Mouse (Mus musculus) spleen, embryonic (tissue): Measurements from ENCODE around the gene Phex.

Experiments used
- CTCF ChIA-PET: fragments of 350-600 bp; sonication (Branson Sonifier 250); formaldehyde crosslinking; loops from one replicate; lab custom pipeline; 2022; lab: Charles Lee

Gene Phex

DNA sequence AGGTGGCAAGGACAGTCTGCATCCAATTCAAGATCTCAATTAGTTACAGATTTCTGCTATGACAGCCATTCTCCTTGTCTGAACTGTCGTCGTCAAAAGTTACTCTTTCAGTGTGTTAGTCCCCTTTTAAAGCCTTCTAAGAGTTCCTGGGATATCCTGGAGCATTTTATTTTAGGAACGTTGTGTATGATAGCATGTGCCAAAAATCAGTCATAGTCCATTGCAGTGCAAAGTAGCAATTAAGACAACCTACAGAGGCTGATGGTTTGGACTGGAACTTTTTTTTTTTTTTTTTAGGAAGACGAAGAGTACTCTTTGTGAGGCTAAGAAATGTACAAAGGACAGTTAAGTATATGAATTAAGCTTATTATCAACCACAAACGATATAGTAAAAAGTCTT lies at the start of gene Phex:
Gene Phex, minus strand, starts transcription at position 101 of the 400 bp plus-strand sequence.
- CTCF ChIA-PET: no interaction called here

DNA sequence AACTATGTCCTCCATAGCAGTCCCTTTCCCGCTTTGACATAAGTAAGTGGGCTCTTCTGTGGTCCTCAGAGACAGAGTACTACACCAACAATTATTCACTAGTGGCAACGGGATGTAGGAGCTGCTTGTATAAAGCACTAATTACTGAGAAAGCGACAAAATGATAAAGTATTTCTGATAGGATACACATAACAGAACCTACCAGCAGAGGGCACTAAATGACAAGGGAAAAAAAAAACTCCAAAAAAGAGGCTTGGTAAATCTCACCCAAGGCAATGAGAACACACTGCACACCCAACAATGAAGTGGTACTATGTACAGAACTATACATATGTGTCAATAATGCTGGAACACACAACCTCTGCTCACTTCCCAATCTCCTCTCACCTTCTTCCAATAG lies 47.6 kb upstream of the Phex start:
- CTCF ChIA-PET: interaction anchor here (0.6 kb wide), 1 partner anchor 1458 kb away, joined by 3 read pairs; no protein-coding TSS in a partner anchor

DNA sequence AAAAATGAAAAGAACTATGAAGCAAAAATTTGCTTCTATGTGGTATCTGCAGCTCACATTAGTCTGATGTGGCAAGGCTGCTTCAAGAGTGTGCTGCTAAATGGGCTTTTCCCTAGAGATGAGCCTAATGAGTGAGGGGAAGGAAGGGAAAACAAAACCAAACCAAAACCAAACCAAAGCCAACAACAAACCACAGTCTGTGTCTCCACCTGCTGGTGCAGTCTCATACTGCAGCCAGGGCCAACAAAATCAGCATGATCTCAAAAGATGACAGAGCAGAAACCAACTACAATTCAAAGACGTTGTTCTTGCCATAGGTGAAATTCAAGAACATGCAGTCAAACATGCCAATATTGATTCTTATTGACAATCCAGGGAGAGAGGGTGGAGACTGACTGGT lies 39.3 kb upstream of the Phex start:
- CTCF ChIA-PET: no interaction called here

DNA sequence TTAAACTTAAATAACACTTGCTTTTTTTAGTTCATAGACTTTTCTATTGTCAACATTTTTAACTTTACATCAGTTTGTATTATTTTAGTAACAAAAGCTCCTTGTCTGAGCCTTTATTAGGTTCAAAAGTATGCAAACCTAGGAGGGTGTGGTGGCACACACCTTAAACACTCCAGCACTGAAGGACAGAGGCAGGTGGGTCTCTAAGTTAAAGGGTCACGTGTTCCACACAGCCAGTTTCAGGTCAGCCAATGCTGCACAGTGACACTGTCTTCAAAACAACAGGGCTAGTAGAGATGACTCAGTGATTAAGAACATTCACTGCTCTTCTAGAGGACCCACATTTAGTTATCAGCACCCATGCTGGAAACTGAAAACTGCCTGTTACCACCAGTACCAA lies 33.9 kb upstream of the Phex start:
- CTCF ChIA-PET: interaction anchor here (0.6 kb wide), 1 partner anchor 23 kb away, joined by 3 read pairs; no protein-coding TSS in a partner anchor

DNA sequence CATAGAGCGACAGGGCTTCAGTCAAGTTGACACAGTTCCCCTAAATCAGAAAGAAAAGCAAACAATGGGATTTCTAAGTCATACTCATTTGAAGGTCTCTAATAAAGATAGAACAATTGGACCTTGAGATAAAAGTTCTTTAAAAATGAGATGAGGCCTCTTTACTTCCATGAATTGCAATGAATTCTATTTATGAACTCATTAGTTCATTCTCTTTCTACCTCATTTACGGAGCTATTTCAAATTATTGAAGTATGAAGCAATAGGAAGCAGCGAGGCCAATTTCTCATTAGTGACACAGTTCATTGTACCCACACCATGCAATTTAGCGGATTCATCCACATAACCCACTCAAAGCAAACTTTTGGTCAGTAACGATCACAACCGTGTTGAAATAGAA lies 32.3 kb upstream of the Phex start:
- CTCF ChIA-PET: no interaction called here

DNA sequence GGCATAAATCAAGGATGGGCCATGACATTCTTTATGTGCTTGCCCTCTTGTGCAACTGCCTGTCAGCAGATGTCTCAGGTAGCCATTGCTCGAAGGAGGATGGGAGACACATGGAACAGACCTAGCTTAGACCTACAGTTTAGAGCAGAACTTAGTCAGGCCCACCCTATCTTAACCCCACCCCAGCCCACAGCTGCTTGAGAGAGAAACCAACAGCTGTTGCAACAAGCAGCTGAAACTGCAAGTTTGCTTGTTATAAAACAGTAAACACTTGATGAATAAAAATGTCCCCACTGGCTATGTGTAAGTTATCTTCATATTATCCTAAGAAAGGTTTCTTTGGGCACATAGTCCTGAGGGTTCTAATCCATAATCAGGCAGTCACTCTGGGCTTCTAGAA lies 19.7 kb upstream of the Phex start:
- CTCF ChIA-PET: no interaction called here

DNA sequence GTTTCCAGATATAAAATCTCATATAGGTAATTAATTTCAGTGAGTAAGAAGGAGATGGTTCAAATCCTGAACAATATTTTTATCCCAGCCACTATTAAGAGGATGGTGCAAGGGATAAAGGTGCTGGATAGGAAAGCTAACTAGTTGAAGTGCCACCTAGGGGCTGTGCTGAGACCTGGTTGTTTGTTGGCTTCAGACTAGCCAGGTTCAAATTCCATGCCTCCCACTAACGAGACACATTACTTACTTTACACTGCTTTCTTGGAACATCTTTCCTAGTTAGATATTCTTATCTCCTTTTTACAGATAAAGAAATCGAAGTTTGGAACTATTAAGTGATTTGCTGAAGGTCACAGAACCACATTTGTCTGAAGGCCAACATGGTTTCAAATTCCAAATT lies 4.3 kb upstream of the Phex start:
- CTCF ChIA-PET: no interaction called here

DNA sequence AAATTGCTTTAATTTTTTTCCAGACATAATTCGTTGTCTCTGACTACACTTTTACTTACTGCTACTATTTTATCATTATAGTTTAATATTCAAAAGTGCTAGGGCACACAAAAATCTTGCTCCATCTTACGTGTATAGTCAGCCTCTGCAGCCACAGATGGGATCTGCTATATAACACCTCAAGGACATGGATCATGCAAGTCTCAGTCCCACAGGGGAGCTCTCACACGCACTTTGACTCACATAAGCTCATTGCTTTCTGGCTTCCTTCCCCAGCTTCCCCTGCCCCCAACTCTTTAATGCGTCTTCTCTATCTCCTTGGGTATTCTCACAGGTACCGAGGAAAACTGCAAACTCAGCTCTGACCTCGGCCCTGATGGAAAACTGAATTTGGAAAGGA lies 10.2 kb downstream of the Phex start:
- CTCF ChIA-PET: interaction anchor here (0.7 kb wide), 1 partner anchor 1976 kb away, joined by 4 read pairs; no protein-coding TSS in a partner anchor

DNA sequence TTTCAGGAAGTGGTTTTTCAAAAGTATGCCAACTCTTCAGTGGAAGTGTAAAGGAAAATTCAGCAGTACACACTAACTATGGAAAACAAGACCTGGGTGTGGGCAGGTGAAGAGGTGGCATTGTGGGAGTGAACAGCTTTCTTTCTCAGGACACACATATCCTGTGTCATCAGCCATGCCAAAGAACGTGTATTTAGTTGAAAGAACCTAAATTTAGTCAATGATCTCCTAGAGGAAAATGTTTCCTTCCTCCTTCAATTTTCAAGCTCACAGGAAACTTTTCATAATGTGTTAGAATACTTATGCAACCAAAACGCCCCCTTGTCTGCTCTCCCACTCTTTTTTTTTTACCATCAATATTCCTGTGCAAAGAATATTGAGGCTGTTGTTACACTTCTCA lies 23.9 kb downstream of the Phex start:
- CTCF ChIA-PET: no interaction called here

DNA sequence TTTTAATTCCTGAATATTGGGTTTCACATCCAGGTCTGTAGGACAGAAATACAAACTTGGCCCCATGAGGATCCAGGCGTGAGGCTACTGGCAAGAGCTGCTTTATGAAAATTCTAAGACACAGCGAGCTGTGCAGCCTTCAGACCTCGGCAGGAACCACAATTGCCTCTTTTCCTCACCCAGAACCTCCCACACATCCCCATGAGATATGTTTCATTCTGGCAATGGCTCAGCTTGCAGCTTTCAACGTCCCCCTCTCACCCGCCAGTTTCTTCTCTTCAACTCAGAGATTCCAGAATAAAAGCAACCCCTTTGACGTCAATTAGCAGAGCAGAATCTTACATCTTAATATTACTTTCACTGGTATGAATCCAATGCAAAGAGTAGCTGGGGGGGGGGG lies 25.0 kb downstream of the Phex start:
- CTCF ChIA-PET: no interaction called here

DNA sequence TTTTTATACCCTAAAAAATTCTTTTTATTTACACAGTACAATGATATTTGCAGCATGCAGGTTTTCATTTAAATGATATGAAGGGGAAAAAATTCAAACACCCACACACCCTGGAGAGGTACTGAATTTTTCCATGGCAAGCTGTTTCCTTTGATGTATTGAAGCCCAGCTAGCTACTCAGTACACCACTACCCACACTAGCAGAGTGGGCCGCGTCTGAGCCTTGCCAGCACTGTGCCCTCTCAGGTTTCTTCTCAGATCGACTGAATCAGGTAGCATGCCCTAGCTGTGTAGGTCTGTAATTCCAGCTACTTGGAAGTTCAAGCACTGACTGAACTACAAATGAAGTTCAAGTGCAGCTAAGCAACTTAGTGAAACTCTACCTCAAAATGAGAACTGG lies 26.7 kb downstream of the Phex start:
- CTCF ChIA-PET: no interaction called here

DNA sequence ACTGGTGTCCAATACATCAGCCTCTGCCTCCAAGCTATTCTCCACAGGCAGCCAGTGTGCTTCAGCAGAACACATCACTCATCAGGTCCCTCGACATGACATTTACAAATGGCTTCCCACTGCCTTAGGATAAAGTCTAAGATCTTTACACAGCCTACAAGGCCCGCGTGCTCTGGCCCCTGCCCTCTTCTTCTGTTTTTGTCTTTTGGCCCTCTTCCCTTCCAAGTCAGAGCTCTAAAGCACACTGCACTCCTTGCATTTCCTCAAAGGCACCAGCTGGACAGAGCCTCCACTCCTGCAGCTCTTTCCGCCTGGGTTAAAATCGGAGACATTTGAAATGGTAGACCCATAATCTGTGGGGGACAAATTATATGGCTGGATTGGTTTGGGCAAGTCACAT lies 28.1 kb downstream of the Phex start:
- CTCF ChIA-PET: no interaction called here

DNA sequence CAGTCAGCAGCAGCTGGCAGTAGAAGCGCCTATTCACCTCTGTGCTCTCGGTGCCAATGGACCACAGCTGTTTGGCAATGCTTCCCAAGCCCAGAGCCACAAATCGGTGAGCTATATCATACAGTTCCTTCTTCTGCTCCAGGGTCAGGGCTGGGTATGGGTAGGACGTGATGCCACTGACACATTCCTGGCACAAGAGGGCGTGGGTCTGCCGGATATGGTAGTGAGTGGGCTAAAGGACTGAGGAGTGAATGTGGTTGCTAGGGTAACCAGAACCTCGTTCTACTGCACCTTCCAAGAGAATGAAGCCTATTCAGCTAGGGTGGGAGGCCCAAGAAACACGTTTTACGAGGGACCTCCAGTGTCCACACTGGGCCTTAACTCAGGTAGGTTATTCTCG lies 36.3 kb downstream of the Phex start:
- CTCF ChIA-PET: no interaction called here

DNA sequence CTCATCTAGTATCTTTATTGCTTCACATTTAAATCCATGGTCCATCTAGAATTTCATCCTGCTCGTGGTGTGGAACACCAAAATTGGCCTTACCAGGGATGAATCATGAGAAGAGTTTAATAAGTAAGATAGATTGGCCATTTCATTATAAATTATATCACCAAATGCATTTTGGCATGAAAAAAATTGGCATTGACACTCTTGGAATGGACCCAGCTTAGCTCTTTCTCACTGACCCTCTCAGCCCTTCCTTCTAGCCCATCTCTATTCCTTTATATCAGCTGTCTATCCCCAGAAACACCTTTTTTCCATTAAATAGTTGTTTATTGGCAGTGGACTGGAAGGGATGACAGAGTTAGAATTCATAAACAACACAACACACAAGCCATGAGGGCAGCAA lies 37.7 kb downstream of the Phex start:
- CTCF ChIA-PET: no interaction called here

DNA sequence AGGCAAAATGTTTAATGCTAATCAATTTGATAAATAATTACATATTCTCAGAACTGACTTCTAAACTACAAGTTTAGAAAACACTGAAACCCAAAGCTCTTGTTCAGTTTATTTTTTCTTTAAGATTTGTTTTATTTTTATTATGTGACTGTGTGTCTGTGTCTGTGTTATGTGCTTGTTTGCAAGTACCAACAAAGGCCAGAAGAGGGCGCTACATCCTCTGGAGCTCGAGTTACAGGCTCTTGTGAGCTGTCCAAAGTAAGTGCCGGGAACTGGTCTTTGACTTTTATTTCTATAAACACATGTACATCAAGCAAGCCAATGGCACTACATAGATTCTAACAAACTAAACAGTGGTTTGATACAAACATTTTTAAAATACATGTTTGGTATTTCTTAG lies 41.2 kb downstream of the Phex start:
- CTCF ChIA-PET: no interaction called here

DNA sequence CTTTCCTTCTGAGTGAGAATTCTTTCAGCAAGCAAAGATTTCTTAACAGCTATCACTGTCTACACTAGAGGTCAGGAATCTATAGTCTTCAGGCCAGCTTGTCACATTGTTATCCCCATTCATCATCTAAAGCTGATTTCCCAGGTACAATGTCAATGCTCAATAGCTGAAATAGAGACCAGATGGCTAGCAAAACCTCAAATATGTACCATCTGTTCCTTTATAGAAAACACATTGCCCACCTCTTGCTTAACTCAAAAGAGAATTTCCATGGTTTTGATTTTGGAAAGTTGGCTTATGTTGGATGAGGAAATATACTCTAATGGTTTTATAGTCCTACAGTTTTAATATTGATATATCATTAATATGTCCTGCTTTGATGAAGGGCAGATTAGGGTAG lies 45.9 kb downstream of the Phex start:
- CTCF ChIA-PET: no interaction called here

DNA sequence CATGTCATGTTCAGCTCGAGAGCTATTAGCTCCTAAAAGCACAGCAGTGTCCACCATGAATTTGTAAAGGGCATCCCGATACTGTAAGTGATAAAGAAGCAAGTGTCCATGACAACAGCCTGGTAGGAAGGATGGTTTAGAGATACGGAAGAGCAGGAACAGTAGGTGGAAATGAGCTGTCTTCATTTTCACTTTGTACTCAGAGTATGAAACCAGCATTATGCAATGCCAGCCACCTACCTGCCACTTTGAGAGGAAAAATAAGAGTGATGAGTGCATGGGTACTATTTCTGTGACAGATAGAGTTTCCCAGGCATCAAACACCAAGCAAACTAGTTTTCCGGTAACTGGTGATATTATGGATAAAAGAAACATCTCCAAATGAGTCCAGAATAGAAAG lies 59.6 kb downstream of the Phex start:
- CTCF ChIA-PET: no interaction called here

DNA sequence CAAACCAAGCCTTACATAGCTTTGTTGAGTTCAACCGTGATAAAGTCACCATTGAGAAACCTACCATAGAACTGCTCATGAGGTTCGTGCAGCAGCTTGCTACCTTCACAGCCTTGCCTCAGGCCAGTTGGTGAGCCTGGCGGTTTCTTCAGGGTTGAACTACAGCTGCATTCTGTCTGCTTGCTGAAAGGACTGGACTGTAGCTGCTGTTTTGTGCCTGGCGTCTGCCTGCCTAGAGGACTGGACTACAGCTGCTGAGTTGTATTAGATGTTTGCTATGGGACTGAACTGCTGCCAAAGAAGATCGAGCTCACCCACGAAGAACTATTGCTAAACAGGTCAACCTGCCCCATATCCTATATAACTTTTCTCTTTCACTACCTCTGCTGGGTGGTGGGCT lies 68.9 kb downstream of the Phex start:
- CTCF ChIA-PET: no interaction called here

DNA sequence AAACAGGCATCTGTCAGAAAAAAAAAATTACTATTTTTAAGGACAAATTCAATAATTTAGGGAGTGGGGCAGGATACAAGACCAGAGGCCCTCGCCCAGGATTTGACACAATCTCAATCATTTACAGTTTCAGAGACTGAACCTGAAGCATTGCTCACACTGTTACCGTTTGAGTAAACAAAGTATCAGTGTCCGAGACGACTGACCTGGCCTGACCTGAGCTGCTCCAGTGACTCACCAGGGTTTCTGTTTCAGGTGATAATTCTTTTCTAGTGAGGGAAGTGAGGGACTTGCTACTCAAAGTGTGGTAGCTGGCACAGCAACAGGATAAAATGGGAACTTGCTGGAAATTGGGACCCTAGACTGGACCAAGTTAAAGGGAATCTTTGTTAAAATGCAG lies 80.4 kb downstream of the Phex start:
- CTCF ChIA-PET: no interaction called here

DNA sequence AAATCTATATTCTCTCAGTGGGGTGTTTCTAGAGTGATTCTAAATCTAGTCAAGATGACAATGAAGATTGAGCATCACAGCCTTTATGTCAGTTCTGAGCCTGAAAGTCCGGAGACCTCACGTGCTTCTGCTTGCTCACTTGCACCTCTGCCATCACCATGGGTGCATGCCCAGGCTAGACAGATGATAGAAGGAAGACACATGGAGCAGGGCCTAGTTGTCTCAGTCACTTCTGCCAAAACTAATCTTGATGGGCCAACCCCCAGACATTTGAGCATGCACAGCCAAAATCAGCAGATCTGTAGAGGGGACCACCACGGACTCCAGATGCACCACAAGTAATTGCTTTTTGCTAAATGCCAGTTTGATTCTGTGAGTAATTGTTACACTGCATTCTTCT lies 85.3 kb downstream of the Phex start:
- CTCF ChIA-PET: no interaction called here

DNA sequence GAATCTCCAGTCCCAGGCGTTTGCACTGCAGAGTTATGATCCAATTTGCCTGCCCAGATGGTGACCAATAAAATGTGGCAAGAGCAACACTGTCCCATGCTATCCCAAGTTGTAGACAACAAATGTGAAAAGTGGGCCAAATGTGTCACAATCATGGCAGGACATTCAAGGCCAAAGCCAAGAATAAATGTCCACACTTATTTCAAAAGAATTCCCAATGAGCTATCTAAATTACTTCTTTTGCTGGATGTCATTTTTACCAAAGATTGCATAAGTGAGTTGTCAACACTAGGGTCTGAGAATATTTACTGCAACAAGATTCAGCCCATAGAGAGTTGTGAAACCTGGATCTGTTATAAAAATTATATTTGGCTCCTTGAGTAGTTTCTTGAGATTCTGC lies 86.7 kb downstream of the Phex start:
- CTCF ChIA-PET: no interaction called here

DNA sequence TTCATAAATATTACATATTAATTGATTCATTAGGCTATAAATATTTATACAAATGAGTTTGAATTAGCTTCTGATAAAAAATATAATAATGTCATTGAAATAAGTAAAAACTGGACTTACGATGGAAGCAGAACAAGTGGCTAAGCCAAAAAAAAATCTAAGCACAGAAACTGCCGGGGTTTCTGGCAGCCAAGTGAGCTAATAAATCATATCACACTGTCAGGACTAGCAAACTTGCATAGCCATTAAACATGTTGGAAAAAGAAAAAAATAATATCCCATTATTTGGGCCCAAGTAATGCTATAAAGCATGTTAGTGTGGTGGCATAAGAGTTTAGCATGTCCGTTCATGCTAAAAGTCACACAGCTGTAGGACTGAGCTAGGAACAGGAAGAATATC lies 87.4 kb downstream of the Phex start:
- CTCF ChIA-PET: no interaction called here

DNA sequence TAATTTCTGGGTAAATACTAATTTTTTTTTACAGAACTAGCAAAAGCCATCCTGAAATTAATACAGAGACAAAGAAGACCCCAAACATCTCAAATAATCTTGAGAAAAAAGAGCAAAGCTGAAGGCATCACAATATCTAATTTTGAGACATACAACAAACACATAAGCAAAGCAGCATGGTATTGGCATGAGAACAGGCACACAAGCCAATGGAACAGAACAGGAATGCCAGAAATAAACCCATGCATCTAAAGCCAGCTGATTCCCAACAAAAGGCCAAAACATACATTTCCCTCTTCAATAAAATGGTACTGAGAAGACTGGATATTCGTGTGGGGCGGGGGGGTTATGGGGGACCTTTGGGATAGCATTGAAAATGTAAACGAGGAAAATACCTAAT lies 90.7 kb downstream of the Phex start:
- CTCF ChIA-PET: no interaction called here

DNA sequence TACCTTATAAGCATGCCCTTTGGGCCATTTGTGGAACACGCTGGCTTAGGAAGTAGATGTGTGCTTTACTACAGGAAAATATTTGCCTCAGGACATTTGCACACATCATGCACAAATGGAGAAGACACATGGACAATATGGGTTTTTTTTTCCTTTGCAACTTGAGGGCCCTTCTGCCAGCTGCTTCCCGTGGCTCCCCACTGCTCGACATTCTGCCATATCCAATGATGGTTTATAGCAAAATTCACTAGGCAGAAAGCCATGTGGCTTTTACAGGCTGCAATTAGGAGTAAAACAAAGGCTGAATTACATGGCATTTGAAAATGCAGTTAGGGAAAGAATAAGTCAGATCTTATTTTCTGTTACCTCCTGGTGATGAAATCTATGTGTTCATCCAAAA lies 104.8 kb downstream of the Phex start:
- CTCF ChIA-PET: no interaction called here

DNA sequence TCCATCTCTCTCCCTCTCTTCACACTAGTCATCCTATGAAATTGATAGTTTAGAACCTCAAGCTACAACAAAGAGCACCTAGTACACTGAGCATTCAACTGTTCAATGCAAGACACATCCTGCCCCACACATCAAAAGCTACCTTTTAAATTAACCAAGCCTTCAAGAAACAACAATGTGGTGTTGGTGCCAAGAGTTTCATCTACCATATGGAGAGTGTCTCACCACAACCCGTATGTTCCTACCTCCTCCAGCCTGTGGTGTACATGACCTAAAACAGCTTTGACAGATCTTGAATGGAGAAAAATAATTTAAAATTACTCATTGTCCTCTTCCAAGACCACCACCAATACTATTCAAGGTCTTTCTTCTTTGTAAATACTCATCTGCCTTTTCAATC lies 106.9 kb downstream of the Phex start:
- CTCF ChIA-PET: no interaction called here
